Mouse (Mus musculus) kidney, postnatal 10 days (tissue): ENCODE measurements around the gene Pqbp1.
"Not testable (repeated sequence)": the region's sequence is repeated elsewhere in the genome, so short reads cannot be mapped to it uniquely, and the experiment has no call there.

ENCODE experiments used
- DNase-seq: peaks from one replicate; pipeline ENCODE4 v3.0.0; 2021; ENCODE audit warnings: mixed read lengths

The Pqbp1 gene

GRCm38 (mm10) chrX:7898880-7899874, at the start of gene Pqbp1, which contains the start of gene Timm17b:
TSS of gene Pqbp1 (minus strand) at chrX:7899269.
TSS of gene Timm17b (plus strand) at chrX:7899357.
- DNase-seq = peak; percentile 92

GRCm38 (mm10) chrX:7947900-7948492, 48.9 kb upstream of the Pqbp1 start:
- peak; percentile 95 for DNase-seq

- DNase-seq = peak; percentile 33
Observed at GRCm38 (mm10) chrX:7947108-7947899, 48.2 kb upstream of the Pqbp1 start, which contains the start of gene Hdac6. TSS of gene Hdac6 (minus strand) at chrX:7947889.

GRCm38 (mm10) chrX:7945618-7946017, 46.5 kb upstream of the Pqbp1 start:
- DNase-seq = peak; percentile 7

GRCm38 (mm10) chrX:7937667-7938066, 38.6 kb upstream of the Pqbp1 start:
- no peak for DNase-seq

DNA sequence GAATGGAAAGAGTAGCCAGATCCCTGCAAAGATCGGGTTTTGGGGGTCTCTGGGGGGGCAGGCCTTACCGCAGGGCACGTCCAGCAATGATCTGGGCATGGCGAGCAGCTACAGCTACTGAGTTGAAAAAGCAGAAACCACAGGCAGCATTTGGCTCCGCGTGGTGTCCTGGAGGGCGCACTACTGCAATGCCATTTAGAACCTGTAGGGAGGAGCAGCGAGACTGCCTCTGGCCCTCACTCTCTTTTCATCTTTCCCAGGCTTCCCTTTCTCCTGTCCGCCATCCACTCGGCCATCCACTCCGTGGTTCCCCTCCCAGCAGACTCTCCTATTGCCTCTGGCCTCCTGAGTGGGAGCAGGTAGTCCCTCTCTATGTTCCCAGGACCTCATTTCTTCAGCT, 37.8 kb upstream of the Pqbp1 start:
- DNase-seq = no peak

DNA sequence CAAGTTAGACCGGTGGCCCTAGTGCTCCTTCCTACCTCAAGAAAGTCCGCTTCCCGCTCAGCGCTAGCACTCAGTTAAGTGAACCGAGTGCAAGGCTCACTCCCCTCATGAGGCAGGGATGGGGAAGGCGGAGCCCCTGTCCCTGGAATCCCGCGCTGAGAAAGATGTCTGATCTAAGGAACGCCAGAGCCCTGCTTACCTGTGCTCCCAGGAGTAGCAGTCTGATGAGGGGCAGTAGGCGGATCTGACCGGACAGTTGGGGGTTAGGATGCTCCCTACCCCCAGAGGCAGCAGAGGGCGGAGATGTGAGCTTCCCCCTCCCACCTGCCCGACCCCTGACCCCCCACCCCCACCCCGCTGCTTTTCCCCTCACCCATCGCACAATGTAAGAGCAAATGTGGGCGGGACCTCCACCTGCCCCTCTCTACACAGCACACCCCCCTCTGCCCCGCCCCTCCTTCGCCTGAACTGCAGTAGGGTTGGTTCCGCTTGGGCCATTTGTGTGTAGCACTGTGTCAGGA, 29.3 kb upstream of the Pqbp1 start, which contains the start of gene Eras:
Gene Eras, minus strand, starts transcription at position 338 of the 521 bp plus-strand sequence.
- no peak for DNase-seq

GRCm38 (mm10) chrX:7927116-7927515, 28.0 kb upstream of the Pqbp1 start:
- DNase-seq = no peak

GRCm38 (mm10) chrX:7926266-7926665, 27.2 kb upstream of the Pqbp1 start:
- DNase-seq = no peak

DNA sequence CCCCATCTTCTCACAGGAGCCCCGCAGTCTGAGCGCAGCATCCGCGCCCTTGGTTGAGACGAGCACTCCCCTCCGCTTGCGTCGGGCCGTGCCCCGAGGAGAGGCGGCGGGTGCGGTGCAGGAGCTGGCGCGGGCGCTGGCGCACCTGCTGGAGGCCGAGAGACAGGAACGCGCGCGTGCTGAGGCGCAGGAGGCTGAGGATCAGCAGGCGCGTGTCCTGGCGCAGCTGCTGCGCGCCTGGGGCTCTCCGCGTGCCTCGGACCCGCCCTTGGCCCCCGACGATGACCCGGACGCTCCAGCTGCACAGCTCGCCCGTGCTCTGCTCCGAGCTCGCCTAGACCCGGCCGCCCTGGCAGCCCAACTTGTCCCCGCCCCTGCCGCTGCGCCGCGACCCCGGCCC, 23.0 kb upstream of the Pqbp1 start:
- DNase-seq = no peak

- peak; percentile 15 for DNase-seq
Observed at GRCm38 (mm10) chrX:7919601-7920383, 20.7 kb upstream of the Pqbp1 start, which contains the start of gene Pcsk1n. TSS of gene Pcsk1n (plus strand) at chrX:7919822.

DNA sequence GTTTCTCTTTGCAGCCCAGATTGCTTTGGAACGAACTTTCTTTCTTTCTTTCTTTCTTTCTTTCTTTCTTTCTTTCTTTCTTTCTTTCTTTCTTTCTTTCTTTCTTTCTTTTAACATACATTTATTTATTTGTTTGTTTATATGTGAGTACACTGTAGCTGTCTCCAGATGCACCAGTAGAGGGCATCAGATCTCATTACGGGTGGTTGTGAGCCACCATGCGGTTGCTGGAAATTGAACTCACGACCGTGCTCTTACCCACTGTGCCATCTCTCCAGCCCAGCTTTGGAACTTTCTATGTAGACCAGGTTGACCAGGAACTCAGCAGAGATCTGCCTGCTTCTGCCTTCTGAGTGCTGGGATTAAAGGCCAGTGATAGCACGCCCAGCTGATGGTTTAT, 18.9 kb upstream of the Pqbp1 start:
- not testable (repeated sequence) for DNase-seq

DNA sequence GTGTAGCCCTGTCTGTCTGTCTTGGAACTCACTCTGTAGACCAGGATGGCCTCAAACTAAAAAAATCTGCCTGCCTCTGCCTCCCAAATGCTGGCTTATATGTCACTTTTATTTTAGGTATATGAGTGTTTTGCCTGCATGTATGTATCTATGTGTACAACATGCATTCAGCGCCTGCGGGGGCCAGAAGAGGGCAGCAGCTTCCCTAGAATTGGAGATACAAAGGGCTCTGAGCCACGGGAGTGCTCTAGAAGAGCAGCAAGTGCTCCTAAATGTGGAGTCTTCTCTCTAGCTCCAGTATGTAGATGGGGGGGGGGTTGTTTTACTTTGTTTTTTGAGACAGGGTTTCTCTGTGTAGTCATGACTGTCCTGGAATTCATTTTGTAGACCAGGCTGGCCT, 16.6 kb upstream of the Pqbp1 start:
- DNase-seq = peak; percentile 48

DNA sequence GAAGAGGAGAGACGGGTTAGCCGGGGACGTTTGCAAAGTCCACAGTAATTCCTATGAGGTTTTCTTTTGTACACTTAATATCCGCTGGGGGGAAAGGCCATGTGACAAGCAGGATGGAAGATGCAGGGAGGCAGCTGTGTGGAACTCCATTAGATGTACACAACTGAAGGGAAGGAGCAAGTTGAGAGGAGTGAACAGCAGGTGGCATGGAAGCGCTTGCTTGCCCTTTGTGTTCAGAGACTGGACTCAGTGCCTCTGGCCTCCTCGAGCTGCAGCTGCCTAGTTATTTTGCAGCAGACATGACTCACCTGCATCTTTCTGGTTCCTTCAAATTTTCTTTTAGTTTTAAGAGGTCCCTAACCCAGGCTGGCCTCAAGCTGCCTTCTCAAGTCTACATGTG, 11.4 kb upstream of the Pqbp1 start:
- no peak for DNase-seq

DNA sequence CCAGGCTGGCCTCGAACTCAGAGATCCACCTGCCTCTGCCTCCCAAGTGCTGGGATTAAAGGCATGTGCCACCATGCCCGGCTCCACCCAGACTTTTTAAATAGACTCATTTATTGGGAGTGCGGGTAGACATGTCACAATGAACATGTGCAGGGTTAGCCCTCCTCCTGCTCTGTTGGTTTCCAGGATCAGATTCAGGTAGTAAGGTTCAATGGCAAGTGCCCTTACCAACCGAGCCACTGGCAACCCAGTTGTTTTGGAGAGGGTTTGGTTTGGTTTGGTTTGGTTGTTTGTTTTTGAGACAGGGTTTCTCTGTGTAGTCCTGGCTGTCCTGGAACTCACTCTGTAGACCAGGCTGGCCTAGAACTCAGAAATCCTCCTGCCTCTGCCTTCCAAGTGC, 10.2 kb upstream of the Pqbp1 start, which contains the start of gene Gm10490:
Gene Gm10490, plus strand, starts transcription at position 301 of the 400 bp plus-strand sequence.
- not testable (repeated sequence) for DNase-seq

DNA sequence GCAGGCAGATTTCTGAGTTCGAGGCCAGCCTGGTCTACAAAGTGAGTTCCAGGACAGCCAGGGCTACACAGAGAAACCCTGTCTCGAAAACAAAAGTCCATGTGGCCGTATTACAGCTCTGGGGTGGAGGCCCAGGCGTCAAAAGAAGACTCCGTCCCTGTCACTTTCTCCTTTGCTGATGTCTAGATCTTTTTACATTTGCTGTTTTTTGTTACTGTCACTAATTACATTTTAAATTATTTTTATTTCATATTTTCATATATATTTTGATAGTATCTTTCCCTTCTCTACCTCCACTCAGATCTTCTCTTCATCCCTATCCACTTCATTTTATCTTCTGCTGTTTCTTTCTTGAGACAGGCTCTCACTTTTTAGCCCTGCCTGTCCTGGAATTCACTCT, 8.7 kb upstream of the Pqbp1 start, which contains the start of gene Gm10491:
Gene Gm10491, minus strand, starts transcription at position 101 of the 400 bp plus-strand sequence.
- DNase-seq = no peak

DNA sequence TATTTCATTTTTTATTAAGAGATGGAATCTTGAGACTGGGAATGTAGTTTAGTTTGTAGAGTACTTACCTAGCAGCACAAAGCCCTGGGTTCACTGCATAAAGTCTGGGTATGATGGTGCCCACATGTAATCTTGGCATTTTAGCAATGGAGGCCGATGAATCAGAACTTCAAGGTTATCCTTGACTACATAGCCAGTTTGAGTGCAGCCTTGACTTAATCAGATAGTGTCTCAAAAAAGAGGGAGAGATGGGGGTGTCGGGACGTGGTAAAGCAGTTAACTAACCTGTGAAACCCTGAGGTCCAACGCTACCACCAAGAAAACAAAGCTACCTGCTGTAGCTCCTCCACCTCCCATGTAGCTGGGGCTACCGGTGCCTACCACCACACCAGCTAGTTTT, 5.4 kb upstream of the Pqbp1 start:
- DNase-seq = no peak

DNA sequence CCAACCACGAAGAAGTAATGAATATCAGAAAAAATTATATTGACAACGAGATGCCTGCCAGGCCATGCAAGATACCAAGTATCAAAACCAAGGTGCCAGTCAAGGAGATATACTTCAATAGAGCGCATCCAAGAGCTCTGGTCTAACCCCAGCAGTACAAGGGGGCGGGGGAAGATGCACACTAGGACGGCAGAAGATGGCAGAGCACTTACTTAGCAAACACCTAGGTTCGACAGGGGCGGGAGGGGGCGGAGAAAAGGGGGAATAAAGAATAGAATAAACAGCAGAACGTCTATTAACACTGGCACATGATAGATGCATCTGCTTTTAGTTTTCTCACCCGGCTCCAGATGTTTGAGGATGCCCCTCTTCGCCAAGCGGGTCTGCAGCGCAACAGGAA, 858 bp downstream of the Pqbp1 start:
- DNase-seq = no peak

GRCm38 (mm10) chrX:7883841-7884567, 15.1 kb downstream of the Pqbp1 start, which contains the start of gene Slc35a2:
TSS of gene Slc35a2 (plus strand) at chrX:7884028.
- DNase-seq = peak; percentile 87

DNA sequence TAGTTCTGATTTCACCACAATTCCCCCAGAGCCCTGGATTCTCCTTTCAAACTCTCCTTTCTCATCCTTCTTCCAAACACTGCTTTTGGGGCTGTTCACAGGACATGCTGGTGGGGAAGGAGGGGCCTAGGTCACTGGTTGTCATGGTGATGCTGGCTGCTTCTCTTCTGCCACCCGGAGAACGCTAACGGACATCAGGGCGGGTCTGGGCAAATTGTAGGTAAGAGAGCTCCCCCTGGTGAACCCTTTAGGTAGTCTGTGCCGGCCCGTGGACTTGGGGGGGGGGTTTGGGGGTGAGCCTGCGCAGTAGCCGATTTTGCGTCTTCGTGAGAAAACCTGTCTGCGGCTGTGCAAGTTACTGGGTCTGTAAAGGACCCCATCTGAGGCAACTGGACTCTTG, 19.2 kb downstream of the Pqbp1 start:
- DNase-seq = peak; percentile 69

DNA sequence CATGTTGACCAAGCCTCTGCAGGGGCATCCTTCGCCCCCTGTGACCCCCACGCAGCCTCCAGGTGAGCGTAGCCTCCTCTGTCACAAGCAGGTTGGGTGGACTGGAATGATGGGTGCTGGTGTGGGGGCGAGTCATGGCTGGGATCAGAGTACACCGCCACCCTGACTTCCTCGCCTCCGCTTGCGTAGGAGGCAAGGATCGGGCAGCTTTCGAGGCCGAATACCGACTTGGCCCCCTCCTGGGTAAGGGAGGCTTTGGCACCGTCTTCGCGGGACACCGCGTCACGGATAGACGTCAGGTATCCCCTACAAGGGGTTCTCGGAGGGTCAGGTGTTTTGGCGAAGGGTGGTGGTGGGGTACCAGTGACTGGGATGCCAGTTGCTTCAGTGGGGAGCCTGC, 20.6 kb downstream of the Pqbp1 start:
- DNase-seq = no peak
